Mouse (Mus musculus) erythroblast, embryonic 14.5 days (primary cell): ENCODE measurements around the gene Trp73. TPM values are rescaled to one million over a fixed set of nuclear protein-coding genes. Genes with fewer than 3 reads are reported as not detected.

Experiments used
- H3K27me3 ChIP-seq: 2 replicates; pipeline ENCODE4 v1.6.1; 2012; ENCODE audit warnings: inconsistent platforms; ENCODE audit not compliant: control insufficient read depth
- H3K36me3 ChIP-seq: 2 replicates; pipeline ENCODE4 v1.6.1; 2012; ENCODE audit warnings: mild to moderate bottlenecking, inconsistent platforms; ENCODE audit not compliant: control insufficient read depth
- H3K4me1 ChIP-seq: 2 replicates; pipeline ENCODE4 v1.6.1; 2012; ENCODE audit warnings: inconsistent platforms; ENCODE audit not compliant: control insufficient read depth
- H3K4me3 ChIP-seq: replicated peaks from 2 replicates; pipeline ENCODE3; 2012; ENCODE audit warnings: moderate library complexity, mild to moderate bottlenecking, inconsistent platforms
- H3K9me3 ChIP-seq: 2 replicates; pipeline ENCODE4 v1.6.1; 2012; ENCODE audit warnings: low read length, inconsistent platforms, mixed read lengths; ENCODE audit not compliant: control insufficient read depth
- GATA1 ChIP-seq: IDR thresholded peaks from 2 replicates; pipeline ENCODE4 v1.6.1; 2012; ENCODE audit warnings: low read length, inconsistent platforms, mixed read lengths
- TAL1 ChIP-seq: IDR thresholded peaks from 3 replicates; pipeline ENCODE4 v1.6.1; 2012; ENCODE audit warnings: low read length, inconsistent platforms, mixed read lengths
- polyA plus RNA-seq: library from polyadenylated mRNA; stranded (reverse); fragments of >175 nt; gene quantifications from 2 replicates; pipeline ENCODE4 v1.2.3, GENCODE M21; 2012

Gene Trp73
- polyA plus RNA-seq, 1 experiment: 0.11 TPM

DNA sequence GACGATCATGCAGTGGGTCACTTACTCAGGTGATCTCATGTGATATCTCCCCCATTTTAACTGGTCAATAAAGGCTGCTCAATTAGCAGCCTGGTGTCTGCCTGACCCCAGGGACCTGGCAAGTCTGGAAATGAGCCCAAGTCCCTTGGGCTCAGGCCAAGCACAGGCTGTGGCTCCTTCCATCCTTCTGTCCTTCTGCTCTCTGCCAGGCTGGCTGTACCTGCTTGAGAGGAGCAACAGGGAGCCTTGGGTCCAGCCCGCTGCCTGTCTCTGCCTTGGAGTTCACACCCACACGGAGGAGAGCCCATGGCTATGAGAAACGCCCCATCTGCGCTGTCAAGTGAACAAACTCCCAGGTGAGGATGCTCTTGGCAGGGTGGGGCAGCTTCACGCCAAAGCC lies 43.9 kb downstream of the Trp73 start:
- Histone ChIP-seq H3K27me3 (peaks cover 56% of the 10 kb centered on the region), H3K4me1 (no peaks in the 10 kb centered on the region), H3K36me3 (no peaks in the 10 kb centered on the region), H3K9me3 (no peaks in the 10 kb centered on the region), H3K4me3 (no peak overlapping the region)
- no peak for TF ChIP-seq GATA1
- TF ChIP-seq TAL1: no peak

DNA sequence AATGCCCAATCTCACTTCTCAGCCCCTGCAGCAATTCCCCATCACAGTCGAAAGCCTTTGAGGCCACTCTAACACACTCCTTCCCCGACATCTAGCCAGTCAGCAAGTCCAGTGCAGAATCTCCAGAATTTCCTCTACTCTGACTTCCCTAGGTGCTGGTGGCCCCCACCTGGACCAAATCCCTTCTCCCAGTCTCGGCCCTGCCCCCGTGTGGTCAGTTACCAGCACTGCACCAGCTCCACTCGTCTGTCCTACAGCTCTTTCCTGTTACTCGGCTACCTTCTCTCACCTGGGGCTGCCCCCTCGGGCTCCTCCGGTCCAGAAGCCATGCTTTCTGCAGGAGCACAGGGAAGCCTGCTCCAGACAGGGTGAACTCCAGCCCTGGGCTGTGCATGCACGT lies 46.8 kb downstream of the Trp73 start:
- no peak for TF ChIP-seq GATA1
- no peak for TF ChIP-seq TAL1
- H3K27me3 ChIP-seq: peaks cover 39% of the 10 kb centered on the region
- H3K9me3 ChIP-seq: no peaks in the 10 kb centered on the region
- H3K4me3 ChIP-seq: no peak overlapping the region
- no peaks in the 10 kb centered on the region for H3K4me1 ChIP-seq
- H3K36me3 ChIP-seq: no peaks in the 10 kb centered on the region

DNA sequence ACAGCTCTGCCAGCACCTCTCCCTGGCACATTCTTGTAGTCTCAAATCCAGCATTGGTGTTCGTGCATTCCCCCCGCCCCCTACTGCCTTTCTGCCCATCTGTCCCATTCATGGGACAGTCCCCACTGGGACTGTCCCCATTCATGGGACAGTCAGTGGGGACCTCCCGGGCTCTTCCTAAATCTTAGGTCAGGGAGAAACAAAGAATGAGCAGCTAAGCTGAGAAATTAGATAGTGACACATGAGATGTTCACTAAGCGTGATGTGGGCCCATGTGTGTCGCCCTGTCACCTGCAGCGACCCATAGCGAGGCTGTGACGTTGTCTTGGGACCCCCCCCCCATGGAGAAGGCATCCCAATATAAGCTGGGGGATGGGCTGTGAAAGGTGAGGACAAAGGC lies 48.7 kb downstream of the Trp73 start:
- no peak for TF ChIP-seq TAL1
- TF ChIP-seq GATA1: no peak
- H3K36me3 ChIP-seq: no peaks in the 10 kb centered on the region
- no peaks in the 10 kb centered on the region for H3K9me3 ChIP-seq
- H3K4me3 ChIP-seq: no peak overlapping the region
- H3K27me3 ChIP-seq: peaks cover 30% of the 10 kb centered on the region
- H3K4me1 ChIP-seq: no peaks in the 10 kb centered on the region

DNA sequence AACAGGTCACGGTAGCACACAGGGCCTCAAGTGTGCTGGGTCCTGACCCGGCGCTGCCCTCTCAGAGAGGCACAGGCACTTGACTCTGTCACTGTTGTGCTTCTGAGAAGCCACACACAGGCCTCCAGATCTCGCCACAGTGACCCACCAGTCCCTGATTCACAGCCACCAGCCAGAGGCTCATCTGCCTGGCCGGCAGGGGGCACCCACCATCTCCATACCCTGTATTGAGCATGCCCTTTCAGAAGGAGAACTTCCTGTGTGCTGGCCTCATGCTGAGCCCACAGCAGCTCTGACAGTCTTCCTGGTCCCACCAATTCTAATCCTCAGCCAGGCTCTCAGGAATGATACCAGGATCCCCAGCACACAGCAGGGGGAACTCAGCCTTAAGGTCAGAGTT lies 50.8 kb downstream of the Trp73 start:
- H3K9me3 ChIP-seq: no peaks in the 10 kb centered on the region
- no peak overlapping the region for H3K4me3 ChIP-seq
- no peaks in the 10 kb centered on the region for H3K36me3 ChIP-seq
- TF ChIP-seq TAL1 (no peak), GATA1 (no peak)
- no peaks in the 10 kb centered on the region for H3K4me1 ChIP-seq
- peaks cover 15% of the 10 kb centered on the region for H3K27me3 ChIP-seq

DNA sequence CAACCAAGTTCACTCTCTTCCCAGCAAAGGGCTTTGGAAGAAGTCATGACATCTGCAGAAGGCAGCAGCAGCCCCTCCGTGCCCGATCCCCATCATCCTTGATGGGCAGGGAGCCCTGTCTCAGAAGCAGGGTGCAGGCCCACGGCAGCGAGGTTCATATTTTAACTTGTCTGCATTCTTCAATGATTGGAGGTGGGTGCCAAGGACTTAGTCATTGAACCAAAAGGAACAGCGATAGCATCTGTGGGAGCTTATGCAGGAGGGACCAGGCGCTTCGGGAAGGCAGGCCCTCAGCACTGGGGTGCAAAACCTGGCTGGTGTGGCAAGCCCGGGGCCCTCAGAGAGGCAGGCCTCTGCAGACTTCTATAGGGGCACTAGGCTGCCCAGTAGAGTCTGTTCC lies 53.6 kb downstream of the Trp73 start:
- H3K27me3 ChIP-seq: peaks cover 28% of the 10 kb centered on the region
- no peaks in the 10 kb centered on the region for H3K36me3 ChIP-seq
- no peak overlapping the region for H3K4me3 ChIP-seq
- H3K9me3 ChIP-seq: peaks cover 2% of the 10 kb centered on the region; the same call in 1 of the 2 replicates
- TF ChIP-seq TAL1 (no peak), GATA1 (no peak)
- no peaks in the 10 kb centered on the region for H3K4me1 ChIP-seq

DNA sequence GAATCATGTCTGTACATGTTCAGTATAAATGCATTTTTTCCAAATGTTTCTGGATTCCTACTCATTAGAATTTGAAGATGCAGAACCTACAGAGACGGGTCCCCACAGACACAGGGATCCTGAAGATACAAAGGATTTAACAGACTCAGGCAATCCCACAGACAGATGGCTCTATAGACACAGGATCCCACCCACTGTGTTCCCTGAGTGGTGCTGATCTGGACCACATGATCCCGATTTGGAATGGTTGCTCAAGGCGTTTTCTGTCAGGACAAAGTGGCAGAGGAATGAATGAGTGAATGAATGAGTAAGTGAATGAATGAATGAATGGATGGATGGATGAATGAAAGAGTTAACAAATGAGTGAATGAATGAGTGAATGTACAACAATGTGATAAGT lies 54.2 kb downstream of the Trp73 start:
- H3K4me1 ChIP-seq: no peaks in the 10 kb centered on the region
- TF ChIP-seq TAL1 (no peak), GATA1 (no peak)
- H3K27me3 ChIP-seq: peaks cover 32% of the 10 kb centered on the region
- H3K9me3 ChIP-seq: peaks cover 2% of the 10 kb centered on the region; the same call in 1 of the 2 replicates
- H3K36me3 ChIP-seq: no peaks in the 10 kb centered on the region
- no peak overlapping the region for H3K4me3 ChIP-seq

DNA sequence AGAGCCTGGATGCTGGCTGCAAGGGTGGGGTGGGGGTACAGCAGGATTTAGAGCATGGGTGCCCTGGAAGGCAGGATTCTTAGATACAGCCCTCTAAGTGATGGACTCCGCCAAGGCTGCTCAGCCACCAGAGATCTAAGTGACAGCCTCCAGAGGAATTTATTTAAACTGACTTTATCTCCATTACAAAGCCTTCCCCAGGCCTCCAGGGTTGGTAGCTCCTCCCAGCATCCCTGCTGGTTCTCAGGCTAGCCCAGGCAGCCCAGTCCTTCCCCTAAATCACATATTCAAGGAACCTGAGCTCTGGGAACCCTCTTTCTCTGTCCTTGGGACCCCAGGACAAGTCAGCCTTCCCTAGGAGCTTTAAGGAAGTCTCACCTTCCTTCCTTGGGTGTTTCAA lies 58.0 kb downstream of the Trp73 start:
- TF ChIP-seq GATA1 (no peak), TAL1 (no peak)
- Histone ChIP-seq H3K4me1 (no peaks in the 10 kb centered on the region), H3K4me3 (no peak overlapping the region), H3K9me3 (peaks cover 2% of the 10 kb centered on the region; the same call in 1 of the 2 replicates), H3K36me3 (no peaks in the 10 kb centered on the region), H3K27me3 (peaks cover 34% of the 10 kb centered on the region)

DNA sequence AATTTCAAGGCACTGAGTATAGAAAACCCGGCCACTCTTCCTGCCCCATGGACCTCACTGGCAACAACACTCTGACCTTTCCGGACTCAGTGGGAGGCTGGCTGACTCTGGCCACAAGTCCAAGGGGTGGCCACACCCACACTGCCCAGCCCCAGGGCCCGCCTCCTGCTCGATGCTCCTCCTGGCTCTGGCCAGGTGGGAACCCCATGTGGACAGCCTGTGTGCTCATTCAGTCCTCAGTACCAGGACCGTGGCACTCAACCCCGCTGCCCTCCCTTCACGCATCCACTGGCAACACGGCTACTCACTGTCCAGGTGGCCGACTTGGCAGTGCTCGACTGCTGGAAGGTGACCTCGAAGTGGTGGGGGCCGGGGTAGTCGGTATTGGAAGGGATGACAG lies 59.0 kb downstream of the Trp73 start:
- H3K4me3 ChIP-seq: no peak overlapping the region
- TF ChIP-seq GATA1: no peak
- H3K9me3 ChIP-seq: peaks cover 2% of the 10 kb centered on the region; the same call in 1 of the 2 replicates
- peaks cover 34% of the 10 kb centered on the region for H3K27me3 ChIP-seq
- H3K36me3 ChIP-seq: no peaks in the 10 kb centered on the region
- H3K4me1 ChIP-seq: no peaks in the 10 kb centered on the region

DNA sequence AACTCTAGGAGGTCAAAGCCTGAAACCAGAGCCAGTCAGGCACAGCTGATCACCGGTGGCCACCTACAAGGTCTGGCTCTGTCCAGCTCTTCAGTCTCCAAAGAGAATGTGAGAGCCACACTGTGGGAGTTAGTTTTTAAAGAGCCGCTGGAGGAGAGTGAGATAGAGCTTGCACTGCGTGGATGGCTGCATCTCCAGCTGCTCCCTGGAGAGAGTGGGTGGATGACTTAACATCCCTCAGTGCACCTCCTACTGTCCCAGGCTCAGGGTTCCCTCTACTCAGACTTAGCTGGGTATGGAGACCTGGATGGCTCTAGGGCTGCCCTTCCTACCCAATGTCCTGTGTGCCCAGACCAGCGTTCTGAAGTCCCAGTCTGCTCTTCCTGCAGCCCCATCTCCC lies 59.8 kb downstream of the Trp73 start:
- H3K4me3 ChIP-seq: no peak overlapping the region

DNA sequence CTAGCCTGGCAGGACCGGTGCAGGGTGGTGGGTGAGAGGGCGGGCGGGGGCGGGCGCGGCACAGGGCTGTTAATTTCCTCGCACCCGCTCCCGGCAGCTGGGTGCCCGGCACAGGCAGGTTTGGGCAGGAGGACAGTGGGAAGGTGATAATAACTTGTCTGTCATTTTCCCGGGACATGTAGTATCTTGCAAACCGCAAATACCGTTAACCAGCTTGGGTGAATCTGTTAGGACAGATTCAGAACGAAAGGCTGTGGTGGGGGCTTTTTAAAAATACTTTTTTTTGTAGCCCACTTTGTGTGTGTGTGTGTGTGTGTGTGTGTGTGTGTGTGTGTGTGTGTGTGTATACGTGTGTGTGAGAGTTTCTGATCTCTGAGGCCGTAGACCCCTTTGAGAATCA lies 68.1 kb downstream of the Trp73 start:
- H3K27me3 ChIP-seq: peaks cover 36% of the 10 kb centered on the region
- no peaks in the 10 kb centered on the region; the same call in 1 of the 2 replicates for H3K9me3 ChIP-seq
- H3K36me3 ChIP-seq: no peaks in the 10 kb centered on the region
- H3K4me3 ChIP-seq: no peak overlapping the region
- no peak for TF ChIP-seq GATA1
- TF ChIP-seq TAL1: no peak
- H3K4me1 ChIP-seq: no peaks in the 10 kb centered on the region; the same call in 1 of the 2 replicates

More for the DNA sequence above, 59.8 kb downstream of the Trp73 start:
- Histone ChIP-seq H3K36me3 (no peaks in the 10 kb centered on the region), H3K27me3 (peaks cover 34% of the 10 kb centered on the region), H3K9me3 (peaks cover 2% of the 10 kb centered on the region; the same call in 1 of the 2 replicates), H3K4me1 (no peaks in the 10 kb centered on the region)
- TF ChIP-seq TAL1: no peak
- TF ChIP-seq GATA1: no peak
